Comparison of ENCODE assay signal across 9 mouse cellular contexts in the genomic region with DNA sequence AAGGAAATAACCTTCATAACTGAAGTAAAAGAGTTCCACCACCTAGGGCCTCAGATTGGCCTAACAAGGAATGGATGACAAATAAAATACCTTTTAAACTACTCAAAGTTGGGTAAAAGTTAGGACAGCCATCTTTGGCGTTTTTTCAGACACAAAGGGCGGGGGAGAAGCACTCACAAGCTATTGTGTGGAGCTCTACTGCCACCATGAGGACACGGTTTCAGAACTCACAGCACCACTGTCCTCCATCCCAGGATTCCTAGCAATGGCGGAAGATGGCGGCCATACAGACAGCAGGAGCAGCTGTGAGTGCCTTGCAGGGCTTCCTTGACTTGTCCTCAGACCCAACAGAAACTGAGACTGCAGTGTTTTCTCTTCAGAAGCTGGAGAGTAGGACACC.
DNase-seq lines count a peak whose midpoint lies in the region; ATAC-seq lines count a peak whose summit lies in the region.
"Had no signal": no experiment of that assay in that cellular context is flagged by ENCODE, and none has a peak within 500 bp of the region (broad histone marks: within the 10 kb centered on the region; RNA-seq: fewer than 3 reads in every experiment).

No protein-coding gene starts in this region.

- no peak overlapping the region for H3K27ac ChIP-seq in forebrain, embryonic 11.5 days (ENCODE audit: low read depth, low read length)
- no peak overlapping the region for H3K27ac ChIP-seq in forebrain, embryonic 13.5 days
- H3K27ac ChIP-seq in liver, embryonic 11.5 days (ENCODE audit: low read depth, low read length), result no peak overlapping the region
- H3K27ac ChIP-seq in neural tube, embryonic 13.5 days (replicated peaks), result no peak overlapping the region

- no peaks in the 10 kb centered on the region for H3K27me3 ChIP-seq in forebrain, embryonic 11.5 days (ENCODE audit: control insufficient read depth, insufficient read depth, low read length)
- no peaks in the 10 kb centered on the region for H3K27me3 ChIP-seq in forebrain, embryonic 13.5 days
- no peaks in the 10 kb centered on the region for H3K27me3 ChIP-seq in liver, embryonic 11.5 days (replicated peaks; ENCODE audit: control insufficient read depth, insufficient read depth, low read length)
- no peaks in the 10 kb centered on the region for H3K27me3 ChIP-seq in neural tube, embryonic 13.5 days

- H3K36me3 ChIP-seq in forebrain, embryonic 11.5 days (ENCODE audit: control insufficient read depth, insufficient read depth, low read length), result no peaks in the 10 kb centered on the region
- H3K36me3 ChIP-seq in forebrain, embryonic 13.5 days (ENCODE audit: poor library complexity, severe bottlenecking), result peaks cover 27% of the 10 kb centered on the region
- H3K36me3 ChIP-seq in liver, embryonic 11.5 days (ENCODE audit: control insufficient read depth, insufficient read depth, low read length), result no peaks in the 10 kb centered on the region; the same call in 1 of the 2 replicates
- peaks cover 11% of the 10 kb centered on the region for H3K36me3 ChIP-seq in neural tube, embryonic 13.5 days

- H3K4me1 ChIP-seq in forebrain, embryonic 11.5 days (replicated peaks; ENCODE audit: control insufficient read depth, insufficient read depth, low read length), result no peaks in the 10 kb centered on the region
- no peaks in the 10 kb centered on the region for H3K4me1 ChIP-seq in forebrain, embryonic 13.5 days
- no peaks in the 10 kb centered on the region for H3K4me1 ChIP-seq in liver, embryonic 11.5 days (replicated peaks; ENCODE audit: control insufficient read depth, insufficient read depth, low read length)
- no peaks in the 10 kb centered on the region for H3K4me1 ChIP-seq in neural tube, embryonic 13.5 days (replicated peaks)

- no peak overlapping the region for H3K9ac ChIP-seq in forebrain, embryonic 11.5 days (ENCODE audit: low read length)
- H3K9ac ChIP-seq in forebrain, embryonic 13.5 days, result no peak overlapping the region
- H3K9ac ChIP-seq in liver, embryonic 11.5 days (ENCODE audit: low read depth, low read length), result no peak overlapping the region
- H3K9ac ChIP-seq in neural tube, embryonic 13.5 days, result no peak overlapping the region

- intact Hi-C loops in heart, postnatal 25 days (cut with DNase I), result no loop called here

- no peak overlapping the region for H3K4me3 ChIP-seq in forebrain, embryonic 11.5 days (ENCODE audit: low read depth, low read length)
- no peak overlapping the region for H3K4me3 ChIP-seq in forebrain, embryonic 13.5 days
- H3K4me3 ChIP-seq in liver, embryonic 11.5 days (ENCODE audit: low read depth, low read length), result no peak overlapping the region
- no peak overlapping the region for H3K4me3 ChIP-seq in neural tube, embryonic 13.5 days

- no peaks in the 10 kb centered on the region for H3K9me3 ChIP-seq in forebrain, embryonic 11.5 days (ENCODE audit: control insufficient read depth, low read length)
- H3K9me3 ChIP-seq in forebrain, embryonic 13.5 days (replicated peaks), result no peaks in the 10 kb centered on the region
- H3K9me3 ChIP-seq in liver, embryonic 11.5 days (ENCODE audit: control insufficient read depth, low read length), result no peaks in the 10 kb centered on the region
- H3K9me3 ChIP-seq in neural tube, embryonic 13.5 days, result no peaks in the 10 kb centered on the region
- H3K9me3 ChIP-seq: G1E had no signal

- no peak for ATAC-seq in forebrain, embryonic 11.5 days (replicated peaks; ENCODE audit: low FRiP score)
- ATAC-seq in forebrain, embryonic 13.5 days, result no peak
- no peak for ATAC-seq in liver, embryonic 11.5 days (replicated peaks; ENCODE audit: low FRiP score)
- no peak for ATAC-seq in neural tube, embryonic 13.5 days (ENCODE audit: low read depth)
- ATAC-seq in inflammation-experienced regulatory T-cells, adult 6 months, result no peak

- 66% methylated on average over 5 of the region's 5 CpGs for WGBS in forebrain, embryonic 11.5 days
- WGBS in forebrain, embryonic 13.5 days, result 62% methylated on average over 5 of the region's 5 CpGs
- WGBS in liver, embryonic 11.5 days, result 71% methylated on average over 5 of the region's 5 CpGs
- 65% methylated on average over 5 of the region's 5 CpGs for WGBS in neural tube, embryonic 13.5 days

- peak; percentile 73 for DNase-seq in forebrain, embryonic 11.5 days (ENCODE audit: low spot score)
- DNase-seq in urinary bladder, postnatal 25 days (ENCODE audit: low spot score), result peak; percentile 88
- DNase-seq in urinary bladder, postnatal 10 days (ENCODE audit: low spot score), result no peak
- peak; percentile 68 for DNase-seq in heart, postnatal 25 days (ENCODE audit: low spot score)
- DNase-seq in liver, embryonic 11.5 days (ENCODE audit: low spot score), result peak; percentile 51

- no peak overlapping the region for H3K4me2 ChIP-seq in forebrain, embryonic 11.5 days (ENCODE audit: low read depth, low read length, severe bottlenecking)
- no peak overlapping the region for H3K4me2 ChIP-seq in forebrain, embryonic 13.5 days
- no peak overlapping the region for H3K4me2 ChIP-seq in liver, embryonic 11.5 days
- H3K4me2 ChIP-seq in neural tube, embryonic 13.5 days, result peak overlapping the region; percentile 26; the same call in 1 of the 2 replicates
